Mouse (Mus musculus): ENCODE results near the gene Rsrp1.

Gene Rsrp1

GRCm38 (mm10) chr4:134963021-134963776 is 39.8 kb downstream of the Rsrp1 start:
- peak; percentile 91 for DNase-seq (ENCODE audit: low read depth, low spot score)

GRCm38 (mm10) chr4:134967887-134968604 is 44.7 kb downstream of the Rsrp1 start:
- no peak for DNase-seq (ENCODE audit: low read depth, low spot score)

GRCm38 (mm10) chr4:134968605-134968976 is 45.2 kb downstream of the Rsrp1 start:
- no peak for DNase-seq (ENCODE audit: low read depth, low spot score)

GRCm38 (mm10) chr4:134975261-134975928 is 52.0 kb downstream of the Rsrp1 start:
- peak; percentile 70 for DNase-seq (ENCODE audit: low read depth, low spot score)

- no peak for DNase-seq (ENCODE audit: low read depth, low spot score)
Measured at GRCm38 (mm10) chr4:134975929-134976308, 52.5 kb downstream of the Rsrp1 start.
